Mouse (Mus musculus) cortical plate, adult 2 months (tissue): ENCODE results near the gene Vim.

Experiments used
- CTCF ChIP-seq: fragments of 200-500 bp; IDR thresholded peaks from 2 replicates; pipeline ENCODE4 v1.5.1; 2011; ENCODE audit warnings: mild to moderate bottlenecking, control low read depth, low read length; ENCODE audit not compliant: insufficient read depth; ENCODE audit errors: extremely low read depth
- POLR2A ChIP-seq: fragments of 200-500 bp; IDR thresholded peaks from 2 replicates; pipeline ENCODE4 v1.6.1; 2011; ENCODE audit warnings: mild to moderate bottlenecking, low read length, control low read depth; ENCODE audit not compliant: insufficient read depth; ENCODE audit errors: extremely low read depth

GRCm38 (mm10) chr2:13578473-13579152, 4.9 kb downstream of the Vim start:
- TF ChIP-seq CTCF (no peak), POLR2A (no peak)
